Mouse (Mus musculus): Measurements from ENCODE around the gene Hnrnpc.
A peak's percentile ranks its signal among the peaks of the same experiment; 100 is the strongest.

The Hnrnpc gene

DNA sequence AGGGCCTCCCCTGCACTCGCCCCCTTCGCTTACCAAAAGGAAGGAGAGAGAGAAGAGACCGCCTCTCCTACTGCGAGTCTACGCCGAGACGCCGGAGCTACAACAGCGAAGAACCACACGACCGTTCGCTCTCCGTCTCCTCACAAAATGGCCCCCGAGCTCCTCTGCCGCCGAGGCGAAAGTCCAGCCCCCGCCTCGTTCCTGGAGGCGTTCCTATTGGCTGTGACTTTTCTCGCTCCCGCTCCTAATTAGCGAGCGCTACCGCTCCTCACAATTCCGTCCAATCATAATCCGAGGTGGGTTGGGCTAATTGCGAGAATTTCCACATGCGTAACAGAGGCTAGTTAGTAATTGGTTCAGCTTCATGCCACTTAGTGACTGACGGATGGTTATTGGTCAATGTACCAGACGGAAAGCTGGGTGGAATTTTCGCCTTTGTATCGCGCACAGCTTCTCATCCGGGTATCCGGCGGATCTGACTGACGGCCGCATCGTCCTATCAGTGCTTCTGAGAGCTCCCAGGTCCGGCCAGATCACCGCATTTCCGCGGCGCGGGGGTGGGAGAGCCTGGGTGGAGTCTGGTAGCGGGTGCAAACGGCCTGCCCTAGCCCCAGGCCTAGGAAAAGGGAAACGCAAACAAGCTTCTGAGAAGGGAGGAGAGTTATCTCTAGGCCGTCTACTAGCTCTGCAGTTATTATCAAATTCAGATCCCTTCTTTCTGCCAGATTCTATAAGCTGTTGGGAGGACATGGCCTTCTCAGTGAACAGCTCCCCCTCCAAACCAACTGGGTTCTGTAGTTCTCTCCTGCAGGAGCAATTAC, at the start of gene Hnrnpc:
Hnrnpc (minus strand) TSS at position 173 of the 821 bp plus-strand sequence.
- DNase-seq (ENCODE audit: low spot score): peak; percentile 100

DNA sequence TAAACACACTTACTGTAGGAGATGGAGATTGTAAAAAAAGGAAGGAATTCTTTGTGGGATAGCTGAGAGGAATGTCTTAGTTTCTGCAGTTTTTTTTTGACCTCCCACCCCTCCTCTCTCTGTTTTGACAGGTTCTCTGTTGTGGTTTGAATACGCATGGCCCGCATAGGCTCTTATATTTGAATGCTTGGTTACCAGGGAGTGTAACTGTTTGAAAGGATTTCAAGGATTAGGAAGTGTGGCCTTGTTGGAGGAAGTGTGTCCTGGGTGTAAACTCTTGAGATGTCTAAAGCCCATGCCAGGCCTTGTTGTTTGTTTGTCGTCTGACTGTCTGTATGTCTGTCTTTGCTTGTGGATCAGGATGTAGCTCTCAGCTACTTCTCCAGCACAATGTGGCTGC, 48.8 kb upstream of the Hnrnpc start:
- DNase-seq (ENCODE audit: low spot score): no peak

DNA sequence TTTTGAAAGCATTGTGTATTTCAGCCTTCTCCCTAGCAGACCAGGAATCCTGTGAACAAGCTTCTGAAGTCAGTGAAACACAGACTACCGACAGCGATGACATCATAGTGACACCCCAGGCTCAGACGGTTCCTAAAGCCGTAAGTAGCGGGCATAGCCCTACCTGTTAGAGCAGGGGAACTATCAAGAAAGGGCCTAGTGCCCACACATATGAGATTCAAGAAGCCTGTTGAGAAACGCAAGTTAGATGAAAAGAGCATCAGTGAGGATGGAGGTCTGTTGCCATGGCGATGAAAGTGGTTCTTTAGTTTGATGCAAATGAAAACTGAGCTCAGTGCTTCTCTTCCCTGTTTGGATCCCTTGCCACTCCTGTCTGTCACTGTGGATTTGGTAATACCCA, 48.4 kb upstream of the Hnrnpc start:
- DNase-seq (ENCODE audit: low spot score): no peak

DNA sequence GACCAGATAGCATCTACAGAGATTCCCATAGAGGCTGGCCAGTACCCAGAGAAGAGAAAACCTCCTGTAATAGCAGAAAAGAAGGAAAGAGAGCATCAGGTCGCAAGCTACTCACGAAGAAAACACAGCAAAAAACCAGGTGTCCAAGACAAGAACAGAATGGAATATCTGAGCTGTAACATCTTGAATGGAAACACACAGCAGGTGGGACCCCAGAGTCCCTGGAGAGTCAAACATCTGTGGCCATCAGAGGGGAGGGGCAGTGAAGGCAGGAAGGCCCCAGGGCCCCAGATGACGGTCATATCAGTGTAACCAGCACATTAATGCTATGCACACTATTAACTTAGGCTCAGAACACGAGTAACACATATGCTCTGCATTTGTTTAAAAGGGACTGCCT, 46.1 kb upstream of the Hnrnpc start:
- no peak for DNase-seq (ENCODE audit: low spot score)

DNA sequence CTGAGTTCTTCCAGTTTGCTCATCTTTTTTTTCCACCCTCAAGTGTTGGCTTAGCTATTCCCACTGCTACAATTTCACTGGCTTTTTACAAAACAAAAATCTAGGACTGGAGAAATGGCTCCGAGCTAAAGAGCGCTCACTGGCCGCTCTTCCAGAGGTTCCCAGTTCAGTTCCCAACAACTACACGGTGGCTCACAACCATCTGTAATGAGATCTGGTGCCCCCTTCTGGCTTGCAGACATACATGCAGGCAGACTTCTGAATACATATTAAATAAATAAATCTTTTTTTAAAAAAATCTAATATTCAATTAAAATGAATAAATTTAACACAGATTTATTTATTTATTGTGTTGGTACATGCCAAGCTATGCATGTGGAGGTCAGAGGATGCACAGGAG, 42.7 kb upstream of the Hnrnpc start:
- DNase-seq (ENCODE audit: low spot score): no peak

DNA sequence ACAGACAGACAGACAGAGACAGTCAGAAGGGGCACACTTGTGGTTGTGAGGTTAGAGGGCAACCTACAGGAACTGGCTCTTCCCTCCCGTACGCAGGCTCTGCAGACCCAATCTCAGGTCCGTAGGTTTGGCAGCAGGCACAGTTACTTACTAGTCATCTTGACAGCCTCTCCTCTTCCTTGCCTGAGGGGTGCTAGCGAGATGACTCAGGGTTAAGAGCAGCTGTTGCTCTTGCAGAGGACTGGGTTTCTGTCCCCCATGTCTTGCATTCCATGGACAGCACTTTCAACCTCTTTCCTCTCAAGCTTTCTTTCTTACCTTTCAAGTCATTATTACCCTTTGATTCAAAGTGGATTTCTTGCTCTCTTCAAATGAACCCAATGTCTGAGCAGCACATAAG, 40.3 kb upstream of the Hnrnpc start:
- no peak for DNase-seq (ENCODE audit: low spot score)

DNA sequence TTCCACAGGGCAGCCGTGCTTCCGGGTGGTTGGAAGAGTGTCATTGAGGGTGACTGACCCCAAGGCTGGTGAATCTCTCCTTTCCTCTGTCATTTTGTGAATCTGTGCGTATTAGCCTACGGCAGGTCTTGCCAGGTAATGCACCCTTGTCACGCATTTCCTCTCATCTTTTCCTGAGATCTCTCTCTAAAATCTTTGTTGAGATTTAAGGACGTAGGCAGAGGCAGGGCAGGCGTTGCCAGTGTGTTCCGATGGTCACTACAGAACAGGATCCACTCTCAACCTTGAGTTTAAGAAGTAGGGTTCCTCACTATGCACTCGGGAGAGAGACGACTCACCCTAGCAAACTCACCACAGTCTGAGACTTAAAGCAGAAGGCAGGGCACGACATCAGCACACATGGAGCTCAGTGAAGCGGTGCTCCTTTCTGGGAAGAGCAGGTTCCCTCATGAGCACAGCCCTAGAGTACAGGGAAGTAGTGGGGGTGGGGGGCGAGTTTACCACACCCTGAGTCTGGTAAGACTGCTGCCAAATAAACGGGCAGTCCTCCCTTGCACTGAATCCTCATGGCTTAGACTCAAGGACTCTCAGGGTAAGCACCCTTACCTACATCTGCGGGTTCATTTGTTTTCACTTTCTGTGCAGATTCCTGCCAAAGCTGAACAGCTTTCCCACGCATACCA, 37.8 kb upstream of the Hnrnpc start:
- no peak for DNase-seq (ENCODE audit: low spot score)

DNA sequence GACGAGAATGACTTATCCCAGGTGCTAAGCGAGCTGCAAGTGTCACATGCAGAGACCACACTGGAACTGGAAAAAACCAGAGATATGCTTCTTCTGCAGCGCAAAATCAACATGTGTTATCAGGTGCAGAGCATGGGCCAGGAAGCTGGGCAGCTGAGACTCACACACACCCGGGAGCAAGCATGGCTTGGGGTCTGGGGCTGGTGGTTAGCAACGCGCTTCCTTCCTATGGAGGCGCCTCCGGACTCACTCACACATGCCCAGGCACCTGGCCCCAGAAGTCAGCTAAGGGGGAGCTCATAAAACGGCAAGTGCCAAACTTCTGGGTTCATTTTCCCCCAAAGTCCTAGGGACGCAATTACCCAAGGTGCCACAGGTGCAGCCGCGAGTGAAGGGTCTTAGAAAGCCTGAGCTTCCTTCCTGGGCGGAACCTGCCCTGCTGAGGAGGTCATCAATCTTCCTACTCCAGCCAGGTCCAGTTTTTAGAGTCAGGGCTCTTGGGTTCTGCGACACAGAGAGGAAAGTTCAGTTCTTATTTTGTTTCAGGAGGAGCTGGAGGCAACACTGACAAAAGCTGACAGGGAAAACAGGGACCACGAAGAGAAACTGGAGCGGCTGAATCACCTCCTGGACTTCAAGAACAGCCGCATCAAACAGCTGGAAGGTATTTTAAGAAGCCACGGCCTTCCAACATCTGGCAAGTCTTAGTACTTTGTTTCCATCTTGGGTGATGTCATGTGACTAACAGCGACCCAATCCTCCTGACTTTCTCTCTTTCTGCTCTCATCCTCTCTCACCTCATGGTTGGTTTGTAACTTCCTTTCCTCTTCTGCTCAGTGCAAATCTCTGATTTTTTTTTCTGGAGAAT, 37.0 kb upstream of the Hnrnpc start:
- no peak for DNase-seq (ENCODE audit: low spot score)

DNA sequence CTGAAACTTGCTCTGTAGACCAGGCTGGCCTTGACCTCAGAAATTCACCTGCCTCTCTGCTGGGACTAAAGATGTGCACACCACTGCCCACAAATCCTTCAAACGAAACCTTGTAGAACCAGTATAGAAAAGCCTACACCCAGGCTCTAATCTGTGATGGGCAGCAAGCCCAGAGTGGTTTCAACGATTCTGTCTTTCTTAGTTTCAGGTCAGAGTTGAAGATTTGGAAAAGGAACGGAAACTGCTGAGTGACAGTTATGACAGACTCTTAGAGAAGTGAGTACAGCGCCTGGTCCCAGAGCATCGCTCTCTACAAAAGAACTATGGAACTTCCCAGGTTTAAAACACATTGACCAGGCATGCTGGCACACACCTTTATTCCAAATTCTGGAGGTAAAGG, 29.8 kb upstream of the Hnrnpc start:
- DNase-seq (ENCODE audit: low spot score): no peak

DNA sequence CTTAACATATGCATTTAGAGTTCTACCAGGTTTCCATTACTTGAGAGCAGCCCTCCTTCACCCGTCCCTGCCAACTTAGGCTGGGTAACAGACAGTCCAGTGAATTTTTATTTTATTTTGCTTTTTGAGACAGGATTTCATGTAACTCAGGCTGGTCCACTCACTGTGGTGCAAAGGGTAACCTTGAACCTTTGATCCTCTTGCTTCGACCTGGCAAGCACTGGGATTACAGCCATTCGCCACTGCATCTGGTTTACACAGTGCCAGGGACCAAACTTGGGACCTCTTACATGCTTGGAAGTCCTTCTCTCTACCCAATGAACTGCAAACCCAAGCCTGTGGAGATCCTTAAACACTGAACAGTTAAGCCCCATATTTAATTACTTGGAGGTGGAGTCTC, 20.8 kb upstream of the Hnrnpc start:
- DNase-seq (ENCODE audit: low spot score): no peak

DNA sequence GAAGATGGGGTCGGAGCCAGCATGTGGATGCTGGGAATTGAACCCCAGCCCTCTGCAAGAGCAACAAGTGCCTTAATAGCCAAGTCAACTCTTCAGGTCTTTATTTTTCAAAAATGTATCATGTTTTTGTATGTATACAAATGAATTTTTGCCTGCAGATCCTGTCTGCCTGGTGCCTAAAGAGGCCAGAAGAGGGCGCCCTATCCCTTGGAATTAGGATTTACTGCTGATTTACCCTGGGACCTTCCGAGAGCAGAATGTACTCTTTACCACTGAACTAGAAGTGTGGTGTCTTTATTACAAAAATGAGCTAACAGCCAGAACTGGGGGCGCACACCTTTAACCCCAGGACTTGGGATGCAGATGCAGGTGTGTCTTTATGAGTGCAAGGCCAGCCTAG, 20.1 kb upstream of the Hnrnpc start:
- peak; percentile 75 for DNase-seq (ENCODE audit: low spot score)

DNA sequence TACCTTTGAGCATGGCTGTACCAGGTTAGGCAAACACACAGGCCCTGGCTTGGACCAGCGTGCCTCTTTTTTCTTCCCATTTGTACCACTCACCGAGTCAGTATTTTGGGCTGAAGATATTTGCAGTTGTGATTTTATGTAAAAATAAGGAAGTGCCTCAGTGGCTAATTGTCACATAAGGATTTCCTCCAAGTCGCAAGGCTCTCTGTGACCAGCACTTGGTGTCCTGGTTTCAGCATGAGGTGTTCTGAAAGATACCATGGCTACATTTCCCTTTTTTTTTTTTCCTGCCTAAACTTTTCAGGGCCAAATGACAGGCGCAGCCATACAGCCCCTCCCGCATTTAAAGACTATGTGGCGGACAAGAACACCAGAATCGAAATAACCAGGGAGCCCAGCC, 16.3 kb upstream of the Hnrnpc start:
- no peak for DNase-seq (ENCODE audit: low spot score)

DNA sequence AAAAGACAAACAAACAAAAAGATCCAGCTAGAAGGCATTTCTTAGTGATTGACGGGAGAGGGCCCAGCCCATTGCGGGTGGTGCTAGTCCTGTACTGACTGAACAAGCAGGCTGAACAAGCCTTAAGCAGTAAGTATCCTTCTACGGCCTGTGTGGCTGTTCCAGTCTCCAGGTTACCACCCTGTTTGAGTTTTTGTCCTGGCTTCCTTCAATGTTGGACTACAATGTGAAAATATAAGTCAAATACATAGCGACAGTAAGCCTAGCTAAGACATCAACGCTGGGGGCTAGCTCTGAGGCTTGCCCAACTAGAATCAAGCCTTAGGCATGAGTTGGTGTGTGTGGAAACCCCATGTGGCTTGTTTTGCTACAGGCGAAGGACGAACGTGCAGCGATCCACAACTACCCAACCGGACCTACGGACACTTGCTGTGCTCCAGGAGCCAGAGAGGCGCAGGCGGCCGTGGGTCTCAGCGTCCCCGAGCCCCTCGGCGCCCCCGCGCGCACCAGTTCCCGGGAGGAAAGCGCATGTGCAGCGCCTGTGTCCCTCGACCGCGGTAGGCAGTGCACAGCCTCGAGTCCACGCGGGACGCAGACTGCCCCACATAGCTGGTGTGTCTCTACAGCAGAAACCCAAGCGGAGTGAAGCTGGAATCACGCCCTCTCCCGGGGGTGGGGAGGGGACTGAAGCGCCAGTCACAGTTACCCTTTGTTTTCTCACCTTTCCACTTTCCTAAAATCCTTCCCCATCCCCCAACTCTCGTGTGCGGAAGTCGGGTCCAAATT, 15.2 kb upstream of the Hnrnpc start:
- DNase-seq (ENCODE audit: low spot score): peak; percentile 66

DNA sequence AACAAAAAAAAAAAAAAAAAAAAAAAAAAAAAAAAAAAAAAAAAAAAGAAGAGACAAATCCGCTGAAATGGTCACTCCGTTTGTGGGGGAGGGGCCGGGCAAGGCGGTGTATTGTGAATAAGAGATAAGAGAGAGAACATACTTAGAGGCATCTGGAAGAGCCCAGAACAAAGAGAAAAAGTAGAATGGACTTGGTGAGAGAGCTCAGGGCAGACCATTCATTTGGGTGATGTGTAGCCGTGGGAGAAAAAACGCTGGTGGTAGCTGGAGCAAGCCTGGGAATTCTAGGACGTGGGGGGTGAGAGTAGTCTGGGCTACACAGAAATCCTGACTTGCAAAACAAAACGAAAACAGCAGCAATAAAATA, 14.6 kb upstream of the Hnrnpc start:
- DNase-seq (ENCODE audit: low spot score): no peak

DNA sequence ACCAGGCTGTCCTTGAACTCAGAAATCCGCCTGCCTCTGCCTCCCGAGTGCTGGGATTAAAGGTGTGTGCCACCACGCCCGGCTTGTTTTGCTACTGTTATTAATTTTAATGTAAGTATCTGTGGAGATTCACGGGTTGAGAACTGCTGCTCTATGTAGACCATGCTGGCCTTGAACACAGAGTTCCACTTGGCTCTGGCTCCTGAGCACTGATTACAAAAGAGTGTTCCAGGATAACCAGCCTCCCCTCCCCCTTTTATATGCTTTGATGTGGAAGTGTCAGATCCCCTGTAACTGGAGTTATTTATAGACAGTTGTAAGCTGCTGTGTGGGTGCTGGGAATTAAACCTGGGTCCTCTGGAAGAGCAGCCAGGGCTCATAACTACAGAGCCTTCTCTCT, 13.4 kb upstream of the Hnrnpc start:
- no peak for DNase-seq (ENCODE audit: low spot score)

DNA sequence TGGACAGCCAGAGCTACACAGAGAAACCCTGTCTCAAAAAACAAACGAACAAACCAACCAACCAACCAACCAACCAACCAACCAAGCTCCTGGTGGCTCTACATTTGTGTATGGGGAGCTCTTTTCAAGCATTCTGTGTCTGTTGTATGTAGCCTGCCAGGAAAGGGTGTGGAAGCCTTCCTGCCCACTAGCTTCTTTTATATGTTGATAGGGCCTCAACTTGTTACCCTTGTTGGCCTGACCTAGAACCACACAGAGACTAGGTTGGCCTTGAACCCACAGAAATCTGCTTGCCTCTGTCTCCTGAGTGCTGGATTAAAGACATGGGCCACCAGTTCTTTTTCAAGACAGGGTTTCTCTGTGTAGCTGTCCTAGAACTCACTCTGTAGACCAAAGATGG, 10.3 kb upstream of the Hnrnpc start:
- DNase-seq (ENCODE audit: low spot score): no peak

DNA sequence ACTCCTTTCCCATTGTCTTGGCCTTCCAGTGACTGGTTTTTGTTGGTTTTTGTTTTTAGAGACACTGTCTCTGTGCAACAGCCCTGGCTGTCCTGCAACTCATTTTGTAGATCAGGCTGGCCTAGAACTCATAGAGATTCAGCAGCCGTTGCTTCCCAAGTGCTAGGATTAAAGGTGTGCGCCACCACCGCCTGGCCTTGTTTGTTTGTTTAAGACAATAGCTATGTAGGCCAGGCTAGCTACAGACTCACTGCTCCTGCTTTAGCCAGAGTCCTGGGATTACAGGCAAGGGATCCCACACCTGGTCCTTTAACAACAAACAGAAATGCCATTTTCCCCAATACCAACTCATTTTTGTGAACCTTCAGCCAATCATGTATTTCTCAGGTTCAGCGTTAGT, 6.5 kb upstream of the Hnrnpc start, which contains the start of gene Rpgrip1:
Rpgrip1 (plus strand) TSS at position 359 of the 400 bp plus-strand sequence.
- DNase-seq (ENCODE audit: low spot score): no peak

DNA sequence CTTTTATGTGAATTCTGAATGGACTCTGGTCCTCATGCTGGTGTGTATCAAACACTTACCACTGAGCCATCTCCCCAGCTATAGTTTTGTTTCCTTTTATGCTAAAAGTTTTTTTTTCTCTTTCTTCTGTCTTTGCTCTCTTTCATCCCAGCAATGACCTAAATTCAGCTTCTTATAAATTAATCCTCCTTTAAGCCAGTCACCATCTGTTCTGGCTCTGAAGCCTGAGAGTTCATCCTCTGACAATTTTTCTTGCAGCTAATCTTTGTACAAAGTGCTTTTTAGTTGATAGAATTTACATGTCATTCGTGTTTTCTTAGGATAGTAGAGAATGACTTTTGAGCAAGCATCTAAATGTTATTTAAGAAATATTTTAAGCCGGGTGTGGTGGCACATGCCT, 4.2 kb upstream of the Hnrnpc start:
- DNase-seq (ENCODE audit: low spot score): no peak

DNA sequence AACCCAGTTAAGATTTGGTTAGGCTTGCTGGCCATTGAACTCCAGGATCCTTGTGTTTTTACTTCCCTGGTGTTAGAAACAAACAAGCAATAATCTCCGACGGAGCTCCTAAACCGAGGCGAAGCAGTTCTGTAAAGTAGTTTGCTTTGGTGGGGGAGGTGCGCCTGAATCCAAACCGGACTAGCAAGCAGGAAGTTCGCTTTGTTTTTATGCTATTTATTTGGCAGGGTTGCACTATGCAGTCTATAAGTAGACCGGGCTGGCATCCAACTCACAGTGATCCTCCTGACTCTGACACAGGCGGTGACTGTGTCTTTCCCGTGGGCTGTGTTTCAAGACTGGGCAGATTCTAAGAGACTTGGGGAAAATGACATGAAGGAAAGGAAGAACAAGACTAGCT, 2.9 kb upstream of the Hnrnpc start:
- DNase-seq (ENCODE audit: low spot score): peak; percentile 79

DNA sequence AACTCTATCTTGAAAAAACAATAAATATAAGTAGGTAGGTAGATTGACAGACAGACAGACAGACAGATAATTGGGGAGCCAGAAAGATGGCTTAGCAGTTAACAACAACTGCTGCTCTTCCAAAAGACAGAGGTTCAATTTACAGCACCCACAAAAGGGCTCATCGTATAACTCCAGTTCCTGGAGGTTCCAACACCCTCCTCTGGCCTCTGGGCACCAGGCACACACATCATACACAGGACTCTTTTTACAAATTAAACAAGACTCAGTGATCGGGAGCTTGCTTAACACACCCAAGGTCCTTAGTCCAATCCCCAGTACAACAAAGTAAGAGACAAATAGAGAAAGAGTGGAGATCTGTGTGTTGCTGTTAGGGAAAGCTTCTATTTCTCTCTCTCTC, 1.5 kb upstream of the Hnrnpc start:
- no peak for DNase-seq (ENCODE audit: low spot score)

DNA sequence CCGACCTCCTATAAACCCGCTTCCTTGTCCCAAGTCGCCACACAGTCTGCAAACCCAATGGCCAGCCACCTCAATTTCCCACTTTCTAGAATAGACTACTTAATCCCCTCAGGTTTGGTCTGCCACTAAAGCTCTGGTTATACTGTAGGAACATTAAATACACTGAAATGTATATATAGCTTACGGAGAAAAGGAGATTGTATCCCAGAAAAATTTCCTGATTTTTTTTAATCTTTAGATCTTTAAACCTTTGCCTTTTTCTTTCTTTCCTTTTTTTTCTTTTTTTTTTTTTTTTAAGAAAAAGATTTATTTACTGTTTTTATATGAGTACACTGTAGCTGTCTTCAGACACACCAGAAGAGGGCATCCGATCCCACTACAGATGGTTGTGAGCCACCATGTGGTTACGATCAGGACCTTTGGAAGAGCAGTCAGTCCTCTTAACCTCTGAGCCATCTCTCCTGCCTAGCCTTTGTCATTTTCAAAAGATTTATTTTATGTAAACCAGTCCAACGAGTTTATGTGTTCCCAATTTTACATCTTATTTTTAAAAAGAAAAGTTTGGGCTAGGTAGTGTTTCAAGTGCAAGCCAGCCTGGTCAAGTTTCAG, 953 bp upstream of the Hnrnpc start:
- no peak for DNase-seq (ENCODE audit: low spot score)

DNA sequence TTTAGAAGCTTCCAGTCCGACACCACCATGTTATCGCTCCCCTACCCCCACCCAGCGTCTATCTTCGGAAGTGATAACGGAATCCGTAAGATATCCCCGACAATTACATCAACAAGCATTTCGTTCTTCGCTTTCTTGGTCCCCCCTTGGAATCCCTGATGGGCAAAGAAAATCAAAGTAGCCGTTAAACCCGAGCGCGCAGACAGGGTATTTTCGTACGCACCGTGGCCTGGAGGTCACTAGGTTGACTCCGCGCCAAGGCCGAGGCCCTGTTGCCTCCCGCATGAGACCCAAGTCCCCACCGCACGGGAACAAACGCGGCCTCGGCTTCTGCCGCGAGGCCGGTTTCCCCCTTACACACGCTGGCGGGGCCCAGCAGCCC, 363 bp downstream of the Hnrnpc start:
- no peak for DNase-seq (ENCODE audit: low spot score)

Measured in urinary bladder, postnatal 14 days (tissue).